Mouse (Mus musculus) induced T-regulatory cell, adult 2 months (primary cell): ENCODE measurements around the gene Fam240a.

Source experiments
- DNase-seq: peaks from one replicate; pipeline ENCODE4 v3.0.0-alpha.2; 2012; ENCODE audit warnings: low read depth

Gene Fam240a

DNA sequence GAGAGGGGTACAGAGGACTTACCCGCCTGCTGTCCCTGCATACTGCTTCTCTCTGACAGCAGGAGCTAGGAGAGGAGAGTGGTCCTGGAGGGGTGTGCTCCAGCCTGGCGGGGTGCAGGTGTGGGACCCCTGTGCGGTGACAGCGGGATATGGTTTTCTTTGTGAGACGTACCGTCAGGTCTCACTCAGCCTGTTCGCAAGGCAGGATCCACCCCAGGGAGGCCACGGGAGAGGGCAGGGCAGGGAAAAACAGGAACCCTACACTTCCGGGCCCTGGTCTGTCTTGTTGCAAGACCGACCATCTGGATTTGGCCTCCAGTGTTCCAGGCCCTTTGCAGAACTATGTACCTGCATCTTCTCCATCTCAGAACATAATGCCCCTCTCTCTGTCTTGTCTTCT, 23.2 kb downstream of the Fam240a start:
- DNase-seq = no peak

- DNase-seq = no peak
Measured at GRCm38 (mm10) chr9:110892552-110892951, 24.1 kb downstream of the Fam240a start.

DNA sequence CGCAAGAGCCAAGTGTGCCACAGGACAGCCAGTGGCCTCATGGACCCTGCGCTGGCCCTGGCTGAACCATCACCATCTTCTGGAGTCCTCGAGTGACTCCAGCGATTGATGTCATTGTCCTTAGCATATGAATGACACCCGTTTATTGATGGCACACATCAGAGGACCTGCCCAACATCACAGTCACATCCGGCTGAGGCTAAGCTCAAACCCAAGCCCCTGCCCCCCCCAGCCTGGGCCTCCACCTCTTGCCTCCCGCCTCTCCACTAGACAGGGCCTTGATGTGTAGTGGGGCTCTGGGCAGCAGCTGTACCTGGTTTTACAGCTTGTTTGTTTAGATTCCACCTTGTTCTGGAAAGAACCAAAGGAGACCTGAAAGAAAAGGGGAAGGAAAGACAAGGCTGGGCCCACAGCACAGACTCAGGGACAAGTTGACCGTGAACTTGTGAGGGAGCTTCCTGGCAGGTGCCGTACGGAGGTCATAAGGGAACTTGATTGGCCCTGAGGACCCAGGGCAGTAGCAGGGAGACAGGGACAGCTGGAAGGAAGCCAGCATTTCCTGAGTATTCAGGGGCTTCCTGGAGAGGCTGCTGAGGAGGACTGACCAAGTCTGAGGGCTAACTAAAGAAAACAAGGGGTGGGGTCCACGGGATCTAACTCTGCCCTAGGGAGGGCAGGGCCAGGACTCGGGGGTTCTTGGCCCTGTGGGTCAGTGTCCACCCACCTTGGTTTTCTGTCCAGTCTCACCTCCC, 25.4 kb downstream of the Fam240a start:
- DNase-seq = no peak

GRCm38 (mm10) chr9:110890026-110890783, 26.5 kb downstream of the Fam240a start:
- DNase-seq = no peak

GRCm38 (mm10) chr9:110888935-110889334, 27.7 kb downstream of the Fam240a start:
- no peak for DNase-seq

DNA sequence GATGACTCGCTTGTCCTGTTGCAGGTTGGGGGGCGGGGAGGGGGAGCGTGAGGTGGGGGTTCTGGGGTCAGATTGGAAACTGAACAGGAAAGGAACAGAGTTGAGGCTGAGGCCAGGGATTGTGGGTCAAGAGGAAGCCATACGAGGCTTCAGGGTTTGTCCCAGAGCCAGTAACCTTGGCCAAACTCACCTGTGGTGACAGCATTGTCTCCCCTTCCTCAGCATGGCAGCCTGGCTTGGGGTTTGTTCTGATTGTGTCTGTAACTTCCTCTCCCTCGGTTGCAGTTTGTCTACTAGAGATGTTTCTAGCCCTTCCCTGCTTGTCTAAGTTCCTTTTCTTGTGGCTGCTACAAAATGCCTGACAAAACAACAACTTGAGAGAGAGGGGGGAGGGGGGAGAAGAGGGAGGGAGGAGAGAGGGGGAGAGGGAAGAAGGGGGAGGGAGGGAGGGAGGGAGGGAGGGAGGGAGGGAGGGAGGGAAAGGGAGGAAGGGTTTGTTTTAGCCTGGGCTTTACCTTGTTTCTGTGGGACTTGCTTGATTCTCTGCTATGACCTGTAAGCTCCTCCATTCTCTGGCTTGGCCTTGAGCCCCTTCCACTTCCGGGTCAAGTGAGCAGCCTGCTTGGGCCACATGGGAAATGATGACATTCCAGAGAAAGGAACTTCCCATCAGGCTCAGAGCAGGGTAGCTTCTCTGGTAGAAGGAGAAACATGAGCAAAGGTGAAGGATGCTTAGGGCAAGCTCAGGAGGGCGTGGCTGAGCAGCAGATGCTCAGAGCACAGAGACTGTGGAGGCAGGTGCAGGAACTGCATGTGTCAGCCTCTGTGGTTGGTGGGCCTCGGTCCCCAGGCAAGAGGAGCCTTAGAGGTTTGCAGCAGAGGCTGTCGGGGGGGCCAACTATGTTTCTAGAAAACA, 29.0 kb downstream of the Fam240a start:
- DNase-seq = no peak

DNA sequence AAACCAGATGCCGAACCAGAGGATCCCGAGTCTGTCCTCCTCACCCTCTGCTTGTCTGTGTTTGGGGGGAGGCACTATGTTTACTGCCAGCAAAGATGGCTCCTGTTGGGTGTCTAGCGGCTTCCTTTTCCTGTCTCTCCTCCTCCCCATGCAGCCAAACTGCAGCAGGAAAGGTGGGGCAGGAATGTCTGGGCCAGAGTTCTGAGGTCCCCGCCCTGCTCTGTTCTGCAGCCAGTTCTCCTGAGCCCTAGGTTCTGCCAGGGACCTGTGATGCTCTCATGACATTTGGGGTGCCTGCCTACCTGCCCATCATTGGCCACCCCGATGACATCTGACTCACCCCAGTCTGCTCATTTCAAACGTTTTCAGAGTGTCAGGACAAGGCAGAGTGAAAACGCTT, 34.7 kb downstream of the Fam240a start:
- no peak for DNase-seq

DNA sequence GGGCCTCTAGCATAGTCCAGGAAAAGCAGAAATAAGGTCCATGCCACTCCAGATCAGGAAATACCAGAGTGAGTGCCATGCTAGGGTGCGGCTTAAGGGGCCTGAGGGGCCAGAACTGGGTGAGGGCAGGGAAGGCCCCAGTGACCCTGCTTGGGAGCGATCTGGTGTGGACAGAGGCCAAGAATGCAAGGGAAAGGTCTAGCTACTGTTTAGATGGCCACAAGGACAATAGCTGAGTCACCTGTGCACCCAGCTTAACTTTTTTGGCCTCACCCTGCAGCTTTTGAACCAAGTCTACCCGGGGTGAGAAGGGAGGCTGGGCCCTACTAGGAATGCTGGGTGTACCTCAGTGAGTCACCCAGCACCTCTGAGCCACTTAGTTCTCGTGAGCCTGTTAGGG, 35.9 kb downstream of the Fam240a start:
- DNase-seq = no peak

- peak; percentile 88 for DNase-seq
Measured at GRCm38 (mm10) chr9:110879998-110880561, 36.6 kb downstream of the Fam240a start, which contains the start of gene Tmie. Tmie (minus strand) TSS chr9:110880113.

DNA sequence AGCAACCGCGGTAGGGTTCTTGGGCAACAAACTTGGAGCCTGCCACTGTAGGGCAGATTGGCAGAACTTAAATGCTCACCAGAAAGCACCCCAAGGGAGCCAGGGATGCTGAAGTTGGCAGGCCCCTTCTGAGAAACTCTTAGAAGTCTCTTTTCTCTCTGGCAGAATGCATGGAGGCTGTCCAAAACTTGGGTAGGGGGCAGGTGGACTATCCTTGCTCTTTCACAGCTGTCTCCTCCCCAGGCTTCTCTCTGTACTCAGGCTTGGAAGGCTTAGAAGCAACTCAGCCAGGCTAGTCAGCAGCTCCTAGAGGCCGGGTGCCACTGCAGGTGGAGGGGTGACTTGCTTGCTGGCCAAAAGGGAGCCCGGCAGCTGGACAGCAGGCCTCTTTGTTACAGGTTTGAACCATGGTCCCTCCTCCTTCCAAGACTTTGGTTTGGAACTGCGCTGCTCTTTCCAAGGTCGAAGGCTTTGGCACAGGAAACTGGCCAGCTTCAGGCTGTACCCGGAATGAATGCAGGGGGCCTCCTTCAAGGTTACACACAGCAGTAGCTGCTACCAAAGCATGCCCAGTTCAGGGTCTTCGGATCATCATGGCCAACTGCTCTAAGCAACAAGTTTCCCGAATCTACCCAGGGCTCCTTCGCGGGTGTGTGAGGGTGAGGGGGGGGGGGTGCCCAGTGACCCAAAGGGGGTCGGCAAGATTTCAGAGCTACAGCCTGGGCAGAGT, 37.3 kb downstream of the Fam240a start, which contains the start of gene Als2cl:
Als2cl (plus strand) TSS at position 680 of the 730 bp plus-strand sequence.
- DNase-seq = no peak

GRCm38 (mm10) chr9:110877888-110878287, 38.8 kb downstream of the Fam240a start:
- DNase-seq = no peak

DNA sequence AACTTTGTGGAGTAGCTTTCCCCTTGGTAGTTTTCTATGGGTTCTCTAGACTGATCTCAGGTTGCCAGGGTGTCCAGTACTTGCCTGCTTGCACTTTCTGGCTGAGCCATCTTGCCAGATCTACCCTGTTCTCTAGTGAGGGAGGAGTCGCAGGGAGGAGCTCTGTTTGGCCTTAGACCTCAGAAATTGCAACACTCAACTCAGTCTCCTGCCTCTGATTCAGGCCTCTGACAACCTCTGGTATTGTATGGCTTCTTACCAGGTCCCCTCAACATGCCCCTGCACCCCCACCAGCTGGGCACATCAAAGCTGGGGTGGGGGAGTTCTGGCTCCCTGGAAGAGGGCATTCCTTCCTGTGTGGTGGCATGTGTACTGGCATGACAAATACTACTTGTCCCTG, 39.3 kb downstream of the Fam240a start:
- no peak for DNase-seq

- no peak for DNase-seq
Measured at GRCm38 (mm10) chr9:110875288-110875695, 41.4 kb downstream of the Fam240a start.

DNA sequence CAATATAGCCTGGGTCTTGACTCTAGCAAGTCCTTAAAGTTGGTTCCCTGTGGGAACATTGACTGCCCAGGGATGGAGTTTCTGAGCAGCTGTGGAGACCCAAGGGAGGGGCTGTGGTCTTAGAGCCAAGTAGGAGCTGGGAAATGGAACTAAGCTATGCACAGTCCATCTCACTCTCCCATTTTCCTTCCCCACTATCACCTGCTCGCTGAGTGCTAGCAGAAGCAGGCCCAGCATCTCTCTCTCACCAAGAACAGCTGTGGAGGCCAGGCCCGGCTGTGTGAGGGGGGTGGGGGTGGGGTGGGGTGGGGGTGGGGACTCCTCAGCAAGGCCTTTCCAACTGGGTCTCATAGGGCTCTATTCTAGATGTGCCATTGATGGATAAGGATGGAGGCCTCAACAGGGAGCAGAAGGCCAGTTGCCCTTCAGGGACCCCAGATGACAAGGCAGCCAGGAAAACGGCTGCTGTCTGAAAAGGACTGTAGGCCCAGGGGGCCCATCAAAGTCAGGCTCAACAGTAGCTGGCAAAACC, 41.9 kb downstream of the Fam240a start:
- no peak for DNase-seq

- no peak for DNase-seq
Measured at GRCm38 (mm10) chr9:110873681-110874659, 42.7 kb downstream of the Fam240a start.

- peak; percentile 81 for DNase-seq
Measured at GRCm38 (mm10) chr9:110871030-110871429, 45.6 kb downstream of the Fam240a start.
